Mouse (Mus musculus) embryonic facial prominence, embryonic 11.5 days (tissue): ENCODE measurements around the gene Mrpl44. TPM values are rescaled to one million over a fixed set of nuclear protein-coding genes. Genes with fewer than 3 reads are reported as not detected.

Experiments used
- ATAC-seq: fragments of 200-750 bp; cut with Nextera tagmentation; replicated peaks from 2 replicates; pipeline ENCODE4 v1.8.0; 2017; ENCODE audit warnings: low read depth; ENCODE audit not compliant: insufficient number of reproducible peaks, low FRiP score, low TSS enrichment
- DNase-seq: peaks from one replicate; pipeline ENCODE4 v3.0.0-alpha.2; 2015; ENCODE audit warnings: low spot score
- H3K27ac ChIP-seq: fragments of 300-500 bp; sonication (generic); replicated peaks from 2 replicates; pipeline ENCODE4 v1.5.1; 2014; ENCODE audit warnings: mild to moderate bottlenecking, low read depth, low read length, control low read depth
- H3K27me3 ChIP-seq: fragments of 300-500 bp; sonication (generic); 2 replicates; pipeline ENCODE4 v1.6.1; 2014; ENCODE audit warnings: mild to moderate bottlenecking, low read length, moderate library complexity, mixed read lengths; ENCODE audit not compliant: control insufficient read depth, insufficient read depth
- H3K36me3 ChIP-seq: fragments of 300-500 bp; sonication (generic); replicated peaks from 2 replicates; pipeline ENCODE4 v1.6.1; 2014; ENCODE audit warnings: low read depth, mild to moderate bottlenecking, low read length, moderate library complexity, mixed read lengths; ENCODE audit not compliant: control insufficient read depth, insufficient read depth
- H3K4me1 ChIP-seq: fragments of 300-500 bp; sonication (generic); 2 replicates; pipeline ENCODE4 v1.6.1; 2014; ENCODE audit warnings: low read length, mixed read lengths; ENCODE audit not compliant: control insufficient read depth, insufficient read depth
- H3K4me2 ChIP-seq: fragments of 300-500 bp; sonication (generic); 2 replicates; pipeline ENCODE4 v1.6.1; 2014; ENCODE audit warnings: low read depth, mild to moderate bottlenecking, control low read depth, low read length, moderate library complexity
- H3K4me3 ChIP-seq: fragments of 300-500 bp; sonication (generic); 2 replicates; pipeline ENCODE4 v1.5.1; 2014; ENCODE audit warnings: low read depth, low read length, control low read depth
- H3K9ac ChIP-seq: fragments of 300-500 bp; sonication (generic); replicated peaks from 2 replicates; pipeline ENCODE4 v1.6.1; 2014; ENCODE audit warnings: mild to moderate bottlenecking, control low read depth, low read length
- H3K9me3 ChIP-seq: fragments of 300-500 bp; sonication (generic); replicated peaks from 2 replicates; pipeline ENCODE4 v1.6.1; 2016; ENCODE audit warnings: mild to moderate bottlenecking, low read length, inconsistent platforms, mixed read lengths; ENCODE audit not compliant: control insufficient read depth
- WGBS: fragments of 180-500 bp; shearing (Covaris S2); extraction: QIAGEN DNeasy Blood & Tissue Kit; methylation state at CpG from one replicate; pipeline ENCODE4 v1.1.7; 2014; 5-methylcytosine and 5-hydroxymethylcytosine counted together
- polyA plus RNA-seq: library from polyadenylated mRNA; unstranded; fragments of >200 nt; fragmentation: Nextera tagmentation; extraction: Ambion mirVana; gene quantifications from 2 replicates; pipeline ENCODE4 v1.2.1, GENCODE M21; 2014

Gene Mrpl44
- 53.1 and 55.3 TPM in 2 replicates for polyA plus RNA-seq

DNA sequence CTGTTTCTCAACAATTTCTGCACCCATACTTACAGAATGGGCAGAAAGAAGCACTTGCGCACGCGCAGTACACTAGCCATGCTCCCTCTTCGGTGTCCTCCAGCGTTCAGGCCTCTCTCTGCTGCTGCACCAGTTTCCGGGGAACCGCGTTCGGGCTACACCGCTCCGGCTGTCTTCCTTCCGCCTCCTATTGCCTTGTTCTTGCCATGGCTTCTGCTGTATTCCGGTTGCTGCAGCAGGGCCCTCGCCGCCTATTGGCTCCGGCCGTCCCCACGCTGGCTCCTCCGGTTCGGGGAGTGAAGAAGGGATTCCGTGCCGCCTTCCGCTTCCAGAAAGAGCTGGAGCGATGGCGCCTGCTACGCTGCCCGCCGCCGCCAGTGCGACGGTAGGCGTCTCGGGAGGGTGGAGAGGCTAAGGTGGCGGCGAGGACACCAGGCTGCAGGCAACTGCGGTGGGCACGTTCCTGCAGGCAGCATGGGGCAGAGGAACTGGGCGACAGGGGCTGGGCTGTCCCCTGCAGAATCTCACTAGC lies at the start of gene Mrpl44, which contains the start of gene Wdfy1:
Gene Mrpl44, plus strand, starts transcription at position 92 of the 532 bp plus-strand sequence.
Gene Wdfy1, minus strand, starts transcription at position 217 of the 532 bp plus-strand sequence.
- under 1% methylated on average over 38 of the region's 38 CpGs for WGBS

GRCm38 (mm10) chr1:79734794-79735193 lies 41.0 kb upstream of the Mrpl44 start:
- Histone ChIP-seq H3K36me3 (no peaks in the 10 kb centered on the region; the same call in 1 of the 2 replicates), H3K4me2 (no peak overlapping the region), H3K9ac (no peak overlapping the region), H3K4me1 (no peaks in the 10 kb centered on the region), H3K4me3 (no peak overlapping the region), H3K9me3 (no peaks in the 10 kb centered on the region), H3K27ac (no peak overlapping the region), H3K27me3 (no peaks in the 10 kb centered on the region)
- 85% methylated on average over 5 of the region's 5 CpGs for WGBS
- ATAC-seq (no peak), DNase-seq (no peak)

More for the DNA sequence above, at the start of gene Mrpl44, which contains the start of gene Wdfy1:
- Histone ChIP-seq H3K36me3 (peaks cover 2% of the 10 kb centered on the region), H3K9me3 (no peaks in the 10 kb centered on the region), H3K9ac (peak within 1 kb of the TSS; percentile 76), H3K27me3 (no peaks in the 10 kb centered on the region), H3K4me1 (no peaks in the 10 kb centered on the region), H3K27ac (peak within 1 kb of the TSS; percentile 52), H3K4me3 (peak within 1 kb of the TSS; percentile 65), H3K4me2 (peak within 1 kb of the TSS; percentile 41)
- ATAC-seq (peak; percentile 99), DNase-seq (peak; percentile 95)

DNA sequence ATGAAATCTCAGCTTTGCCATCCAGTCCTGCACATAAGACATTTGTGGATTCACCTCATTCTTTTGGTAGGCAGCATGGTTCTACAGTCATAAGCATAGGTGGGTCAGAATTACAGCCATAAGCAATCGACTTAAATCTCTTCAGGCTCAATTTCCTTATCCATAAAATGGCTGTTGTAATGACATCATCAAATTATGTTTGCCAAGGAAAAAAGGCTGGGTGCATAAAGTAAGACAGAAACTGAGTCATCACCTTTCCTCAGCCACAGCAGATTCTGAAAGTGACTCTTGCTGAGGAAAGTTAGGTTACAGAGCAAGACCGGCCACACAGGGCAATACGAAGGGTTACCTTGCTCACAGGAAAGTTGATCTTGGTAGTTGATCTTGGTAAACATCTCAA lies 39.4 kb upstream of the Mrpl44 start:
- H3K9ac ChIP-seq = no peak overlapping the region
- ATAC-seq (no peak), DNase-seq (no peak)
- no peak overlapping the region for H3K4me3 ChIP-seq
- no peaks in the 10 kb centered on the region for H3K27me3 ChIP-seq
- no peaks in the 10 kb centered on the region for H3K9me3 ChIP-seq
- no peak overlapping the region for H3K27ac ChIP-seq
- H3K4me2 ChIP-seq = no peak overlapping the region
- 90% methylated on average over 3 of the region's 3 CpGs for WGBS
- no peaks in the 10 kb centered on the region for H3K4me1 ChIP-seq
- no peaks in the 10 kb centered on the region; the same call in 1 of the 2 replicates for H3K36me3 ChIP-seq

GRCm38 (mm10) chr1:79739726-79740125 lies 36.1 kb upstream of the Mrpl44 start:
- no peak overlapping the region for H3K4me3 ChIP-seq
- H3K36me3 ChIP-seq = no peaks in the 10 kb centered on the region; the same call in 1 of the 2 replicates
- no peak overlapping the region for H3K27ac ChIP-seq
- DNase-seq (no peak), ATAC-seq (no peak)
- WGBS = 97% methylated on average over 2 of the region's 2 CpGs
- H3K4me2 ChIP-seq = no peak overlapping the region
- H3K9me3 ChIP-seq = no peaks in the 10 kb centered on the region
- no peak overlapping the region for H3K9ac ChIP-seq
- H3K4me1 ChIP-seq = no peaks in the 10 kb centered on the region
- H3K27me3 ChIP-seq = no peaks in the 10 kb centered on the region

DNA sequence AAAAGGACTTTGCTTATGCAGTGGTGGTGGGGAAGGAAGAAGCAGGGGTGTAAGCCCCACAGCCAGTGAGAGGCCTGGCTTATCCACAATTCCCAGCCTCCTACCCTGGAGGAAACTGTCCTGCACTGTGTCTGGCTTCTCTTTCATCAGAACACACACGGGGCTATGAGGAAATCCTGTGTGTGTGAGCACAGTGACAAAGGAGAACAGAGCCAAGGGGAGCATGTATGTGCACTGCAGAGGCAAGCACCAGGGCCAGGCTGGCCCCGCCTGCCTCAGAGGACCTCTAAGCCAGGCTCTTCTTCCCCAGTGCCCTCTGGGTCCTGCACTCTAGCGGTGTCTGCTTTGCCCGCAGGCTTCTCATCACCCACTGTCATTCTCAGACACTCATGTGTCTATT lies 34.8 kb upstream of the Mrpl44 start:
- Histone ChIP-seq H3K36me3 (no peaks in the 10 kb centered on the region; the same call in 1 of the 2 replicates), H3K4me3 (no peak overlapping the region), H3K27me3 (no peaks in the 10 kb centered on the region), H3K9ac (no peak overlapping the region), H3K27ac (no peak overlapping the region), H3K4me1 (no peaks in the 10 kb centered on the region), H3K9me3 (no peaks in the 10 kb centered on the region), H3K4me2 (no peak overlapping the region)
- DNase-seq (no peak), ATAC-seq (no peak)
- WGBS = 80% methylated on average over 4 of the region's 4 CpGs

GRCm38 (mm10) chr1:79742949-79743348 lies 32.9 kb upstream of the Mrpl44 start:
- no peaks in the 10 kb centered on the region; the same call in 1 of the 2 replicates for H3K36me3 ChIP-seq
- no peaks in the 10 kb centered on the region for H3K4me1 ChIP-seq
- H3K27me3 ChIP-seq = no peaks in the 10 kb centered on the region
- H3K27ac ChIP-seq = no peak overlapping the region
- H3K9ac ChIP-seq = no peak overlapping the region
- H3K9me3 ChIP-seq = no peaks in the 10 kb centered on the region
- H3K4me3 ChIP-seq = no peak overlapping the region
- no peak for ATAC-seq
- DNase-seq = no peak
- H3K4me2 ChIP-seq = no peak overlapping the region
- WGBS = 90% methylated on average over 7 of the region's 7 CpGs

- no peak for ATAC-seq
- no peaks in the 10 kb centered on the region for H3K4me1 ChIP-seq
- no peaks in the 10 kb centered on the region for H3K36me3 ChIP-seq
- H3K9ac ChIP-seq = no peak overlapping the region
- no peak overlapping the region for H3K4me3 ChIP-seq
- H3K27me3 ChIP-seq = no peaks in the 10 kb centered on the region
- DNase-seq = no peak
- H3K4me2 ChIP-seq = no peak overlapping the region
- 96% methylated on average over 1 of the region's 1 CpGs for WGBS
- H3K9me3 ChIP-seq = no peaks in the 10 kb centered on the region
- no peak overlapping the region for H3K27ac ChIP-seq
Measured at GRCm38 (mm10) chr1:79743385-79743784, 32.4 kb upstream of the Mrpl44 start.

- Histone ChIP-seq H3K36me3 (no peaks in the 10 kb centered on the region), H3K27ac (no peak overlapping the region), H3K4me3 (no peak overlapping the region), H3K27me3 (no peaks in the 10 kb centered on the region), H3K9me3 (no peaks in the 10 kb centered on the region), H3K4me2 (no peak overlapping the region), H3K4me1 (no peaks in the 10 kb centered on the region), H3K9ac (no peak overlapping the region)
- 85% methylated on average over 4 of the region's 4 CpGs for WGBS
- no peak for ATAC-seq
- DNase-seq = no peak
Measured at GRCm38 (mm10) chr1:79746056-79746455, 29.8 kb upstream of the Mrpl44 start.
